Mouse (Mus musculus) NIH3T3 (cell line): Measurements from ENCODE around the gene Irak3.

Experiments
- DNase-seq: peaks from one replicate; pipeline ENCODE4 v3.0.0-alpha.2; 2012; ENCODE audit warnings: low read depth

Irak3 gene

DNA sequence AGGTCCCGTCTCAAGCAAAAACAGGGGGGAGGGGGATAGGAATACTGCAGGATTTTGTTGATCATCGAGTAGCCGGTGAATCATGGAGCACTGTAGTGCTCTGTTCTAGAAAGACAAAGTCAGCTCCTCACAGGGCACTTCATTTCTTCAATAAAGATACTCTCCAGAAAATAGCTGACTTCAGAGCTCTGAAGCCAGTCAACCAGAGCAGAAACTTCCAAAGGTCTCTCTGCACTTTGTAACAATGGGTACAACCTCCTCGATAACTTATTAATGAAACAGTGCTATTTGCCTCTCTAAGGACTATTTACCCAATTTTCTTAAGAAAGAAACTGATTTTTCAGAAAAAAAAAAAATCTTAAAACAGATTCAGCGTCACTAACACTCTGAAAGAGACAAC is 106.2 kb downstream of the Irak3 start:
- DNase-seq: no peak

GRCm38 (mm10) chr10:120095136-120095535 is 106.8 kb downstream of the Irak3 start:
- no peak for DNase-seq

DNA sequence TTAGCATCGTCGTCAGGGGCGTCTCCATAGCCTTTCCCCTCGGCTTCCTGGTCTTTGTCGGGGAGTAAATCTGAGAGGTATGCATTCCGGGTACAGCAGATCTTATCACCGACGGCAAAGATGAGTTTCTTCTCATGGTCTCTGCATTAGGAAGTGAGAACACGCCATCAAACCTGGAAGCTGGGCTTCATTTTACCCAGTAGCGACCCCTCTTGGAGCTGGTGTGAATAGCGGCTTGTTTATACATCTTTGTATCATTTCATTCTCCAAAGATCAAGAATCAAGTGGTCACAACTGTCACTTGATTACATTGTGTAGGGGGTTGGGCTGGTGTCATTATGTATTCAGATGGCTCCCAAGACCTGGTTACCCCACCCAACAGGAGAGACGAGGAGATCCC is 109.4 kb downstream of the Irak3 start:
- DNase-seq: peak; percentile 27
